Mouse (Mus musculus) brown adipose tissue, adult 24 weeks (tissue): ENCODE measurements at regions not wholly inside any gene's neighbourhood (a gene's known extent, or its start where the extent isn't known, plus 50 kb on each side); places are given as distances from the start of the nearest gene placed in this dataset.

Source experiments
- H3K27ac ChIP-seq: fragments of 200-500 bp; replicated peaks from 2 replicates; pipeline ENCODE4 v1.5.1; 2012; ENCODE audit warnings: low read depth, mild to moderate bottlenecking, low read length
- H3K4me1 ChIP-seq: fragments of 200-500 bp; 2 replicates; pipeline ENCODE4 v1.6.1; 2012; ENCODE audit warnings: low read length, mixed read lengths; ENCODE audit not compliant: control insufficient read depth, insufficient read depth, insufficient read length
- H3K4me3 ChIP-seq: fragments of 200-500 bp; 2 replicates; pipeline ENCODE4 v1.5.1; 2012; ENCODE audit warnings: low read depth, mild to moderate bottlenecking, low read length, moderate library complexity; ENCODE audit not compliant: insufficient read depth

DNA sequence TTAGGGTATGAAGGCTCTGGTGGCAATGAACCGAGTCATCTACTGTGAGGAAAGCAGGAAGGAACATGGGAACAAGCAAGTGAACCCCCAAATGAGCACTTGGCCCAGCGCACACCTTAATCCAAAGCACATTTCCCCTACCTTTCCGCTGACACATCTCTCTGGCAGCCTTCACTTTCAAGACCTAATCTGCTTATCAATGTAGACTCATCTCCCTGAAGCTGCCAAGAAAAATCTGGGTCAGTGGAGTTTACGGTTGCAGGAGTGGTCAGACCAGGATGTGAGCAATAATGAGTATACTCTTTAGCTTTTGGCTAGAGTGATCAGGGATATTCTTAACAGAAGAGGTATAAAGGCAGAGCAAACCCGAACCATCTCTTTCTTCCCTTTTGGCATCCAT is 242.4 kb upstream of the Tsc22d2 start:
- Histone ChIP-seq H3K4me3 (no peak overlapping the region), H3K27ac (no peak overlapping the region), H3K4me1 (no peaks in the 10 kb centered on the region)

DNA sequence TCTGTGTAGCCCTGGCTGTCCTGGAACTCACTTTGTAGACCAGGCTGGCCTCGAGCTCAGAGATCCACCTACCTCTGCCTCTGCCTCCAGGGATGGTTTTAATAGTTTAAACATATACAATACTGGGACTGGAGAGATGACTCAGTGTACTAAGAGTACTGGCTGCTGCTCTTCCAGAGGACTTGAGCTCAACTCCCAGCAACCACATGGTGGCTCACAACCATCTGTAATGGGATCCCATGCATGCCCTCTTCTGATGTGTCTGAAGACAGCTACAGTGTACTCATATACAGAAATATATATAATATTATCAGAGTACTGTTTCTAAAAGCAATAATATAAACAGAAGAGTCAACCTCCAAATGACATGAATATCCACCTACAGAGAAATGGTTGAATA is 240.7 kb upstream of the Tsc22d2 start:
- Histone ChIP-seq H3K4me3 (no peak overlapping the region), H3K4me1 (no peaks in the 10 kb centered on the region), H3K27ac (no peak overlapping the region)

DNA sequence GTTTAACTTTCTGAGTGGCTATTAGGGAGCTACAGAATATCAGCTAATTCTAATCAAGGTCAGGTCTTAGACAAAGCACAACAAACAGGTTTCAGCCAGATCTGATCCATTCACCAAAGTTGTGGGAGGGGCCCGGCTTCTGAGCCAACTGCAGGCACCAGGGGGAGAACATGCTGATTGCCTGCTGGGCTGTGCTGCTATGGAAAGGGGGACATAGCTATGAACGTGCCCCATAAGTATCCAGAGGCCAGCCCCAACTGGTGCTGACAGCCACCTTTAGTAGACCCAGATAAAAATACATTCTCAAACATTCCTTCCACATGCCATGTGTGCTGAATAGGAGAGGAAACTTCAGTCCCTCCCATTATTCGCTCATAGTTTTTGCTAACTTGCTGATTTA is 232.8 kb upstream of the Tsc22d2 start:
- H3K27ac ChIP-seq = no peak overlapping the region
- H3K4me1 ChIP-seq = no peaks in the 10 kb centered on the region
- H3K4me3 ChIP-seq = no peak overlapping the region

DNA sequence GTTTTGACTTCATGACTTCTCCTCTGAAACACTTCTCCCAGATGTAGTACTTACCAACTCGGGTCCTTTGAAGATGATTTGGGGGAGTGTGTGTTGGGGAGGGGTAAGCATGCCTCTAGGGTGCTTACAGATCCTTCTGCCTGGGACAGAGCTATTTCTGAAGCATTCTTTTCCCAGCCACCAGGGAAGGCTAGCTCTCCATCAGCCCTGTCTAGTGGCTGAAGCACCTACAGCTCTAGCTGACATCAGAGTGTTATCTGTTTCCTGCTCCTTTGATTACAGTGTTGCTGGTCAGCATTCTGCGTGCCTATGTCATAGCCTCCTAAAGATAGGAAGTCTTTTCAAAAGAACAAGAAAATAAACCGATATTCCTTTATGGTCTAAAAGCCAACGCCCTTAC is 232.2 kb upstream of the Tsc22d2 start:
- H3K4me1 ChIP-seq = no peaks in the 10 kb centered on the region
- no peak overlapping the region for H3K27ac ChIP-seq
- H3K4me3 ChIP-seq = no peak overlapping the region

DNA sequence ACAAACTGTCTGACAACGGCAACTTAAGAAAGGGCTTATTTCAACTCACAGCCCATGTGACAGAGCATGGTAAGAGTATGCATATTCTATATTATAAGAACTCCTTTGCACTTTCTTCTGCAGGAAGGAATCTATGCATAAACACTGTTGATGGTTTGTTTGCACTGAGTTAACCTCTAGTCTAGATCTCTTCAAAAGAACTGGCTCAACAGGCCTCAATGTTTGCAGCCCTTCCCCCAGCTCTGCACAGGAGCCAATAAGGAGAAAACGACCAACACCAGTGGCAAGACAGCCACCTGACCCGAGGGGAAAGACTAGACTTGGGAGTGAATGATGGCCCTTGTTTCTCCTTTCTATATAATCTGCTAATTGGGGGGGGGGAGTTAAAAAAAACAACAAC is 231.2 kb upstream of the Tsc22d2 start:
- Histone ChIP-seq H3K27ac (no peak overlapping the region), H3K4me3 (no peak overlapping the region), H3K4me1 (no peaks in the 10 kb centered on the region)

DNA sequence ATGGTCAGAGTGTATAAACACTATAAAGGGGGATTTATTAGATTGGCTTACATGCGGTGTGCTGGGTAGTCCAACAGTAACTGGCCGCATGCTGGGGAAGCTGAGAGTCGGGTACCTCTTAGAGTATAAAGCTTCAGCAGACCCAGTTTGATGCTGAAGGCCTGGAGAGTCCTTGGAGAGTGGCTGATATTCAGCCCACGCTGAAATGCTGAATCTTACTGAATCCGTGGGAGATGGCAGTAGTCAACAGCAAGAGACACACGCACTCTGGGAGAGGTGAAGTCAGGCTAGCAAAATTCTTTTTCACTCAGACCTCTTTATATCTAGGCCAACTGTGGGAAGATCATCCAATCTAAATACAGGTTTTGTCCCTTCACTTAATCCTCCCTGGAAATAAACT is 214.1 kb upstream of the Tsc22d2 start:
- no peak overlapping the region for H3K4me3 ChIP-seq
- no peak overlapping the region for H3K27ac ChIP-seq
- H3K4me1 ChIP-seq = no peaks in the 10 kb centered on the region

DNA sequence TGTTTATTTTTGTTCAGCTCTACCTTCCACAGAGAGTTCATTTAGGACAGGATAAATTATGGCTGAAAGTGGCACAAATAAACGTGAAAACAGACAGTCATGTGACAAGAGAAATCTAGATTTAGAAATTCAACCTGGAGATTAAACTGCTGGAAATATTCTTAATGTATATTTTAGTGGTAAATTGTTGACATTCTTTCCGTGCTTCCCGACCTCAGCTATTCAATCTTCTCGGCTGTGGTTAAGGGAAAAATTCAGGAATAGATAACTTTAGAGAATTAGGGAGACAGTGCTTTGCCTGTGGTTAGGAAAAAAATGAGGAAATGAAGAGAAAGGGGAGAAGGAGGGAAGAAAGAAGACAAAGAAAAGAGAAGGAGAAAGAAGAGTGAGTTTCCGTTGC is 211.7 kb upstream of the Tsc22d2 start:
- Histone ChIP-seq H3K27ac (no peak overlapping the region), H3K4me3 (no peak overlapping the region), H3K4me1 (no peaks in the 10 kb centered on the region)

DNA sequence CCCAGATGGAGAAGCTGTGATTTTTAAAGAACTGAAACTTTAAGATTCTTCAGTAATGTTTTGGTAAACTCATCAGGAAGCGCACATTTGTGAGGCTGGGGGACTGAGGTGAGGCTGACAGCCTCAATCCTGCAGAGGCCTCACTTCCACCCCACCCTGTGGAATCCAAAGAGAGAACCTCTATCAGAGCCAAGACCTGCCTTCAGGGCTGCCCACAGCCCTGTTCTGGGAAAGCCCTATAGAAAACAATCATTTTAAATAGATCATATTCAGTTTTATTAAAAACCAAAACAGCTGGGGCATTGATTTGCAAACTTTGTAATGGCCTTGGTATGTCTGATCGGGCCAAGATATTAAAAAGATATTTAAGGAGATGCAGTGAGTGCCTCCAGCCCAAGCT is 210.7 kb upstream of the Tsc22d2 start:
- H3K4me1 ChIP-seq = no peaks in the 10 kb centered on the region
- H3K27ac ChIP-seq = no peak overlapping the region
- H3K4me3 ChIP-seq = no peak overlapping the region

DNA sequence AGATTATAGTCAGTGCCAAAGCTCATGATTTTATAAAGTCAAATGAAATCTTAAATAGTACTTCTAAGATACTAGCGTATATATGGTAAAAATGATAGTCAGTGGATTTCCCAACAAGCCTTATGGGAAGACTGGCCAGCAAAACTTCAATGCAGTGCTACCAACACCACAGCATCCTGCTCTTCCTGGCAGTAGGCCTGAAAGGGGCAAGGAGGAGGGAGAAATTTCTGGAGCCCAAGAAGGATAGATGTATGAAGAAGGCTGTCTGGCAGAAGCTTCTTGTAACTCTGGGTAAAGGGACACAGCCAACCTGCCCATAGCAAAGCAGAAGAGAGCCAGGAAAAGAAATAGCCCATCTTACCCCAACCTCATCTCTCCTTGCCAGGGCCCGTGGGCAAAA is 209.0 kb upstream of the Tsc22d2 start:
- no peak overlapping the region for H3K4me3 ChIP-seq
- H3K4me1 ChIP-seq = no peaks in the 10 kb centered on the region
- H3K27ac ChIP-seq = no peak overlapping the region

DNA sequence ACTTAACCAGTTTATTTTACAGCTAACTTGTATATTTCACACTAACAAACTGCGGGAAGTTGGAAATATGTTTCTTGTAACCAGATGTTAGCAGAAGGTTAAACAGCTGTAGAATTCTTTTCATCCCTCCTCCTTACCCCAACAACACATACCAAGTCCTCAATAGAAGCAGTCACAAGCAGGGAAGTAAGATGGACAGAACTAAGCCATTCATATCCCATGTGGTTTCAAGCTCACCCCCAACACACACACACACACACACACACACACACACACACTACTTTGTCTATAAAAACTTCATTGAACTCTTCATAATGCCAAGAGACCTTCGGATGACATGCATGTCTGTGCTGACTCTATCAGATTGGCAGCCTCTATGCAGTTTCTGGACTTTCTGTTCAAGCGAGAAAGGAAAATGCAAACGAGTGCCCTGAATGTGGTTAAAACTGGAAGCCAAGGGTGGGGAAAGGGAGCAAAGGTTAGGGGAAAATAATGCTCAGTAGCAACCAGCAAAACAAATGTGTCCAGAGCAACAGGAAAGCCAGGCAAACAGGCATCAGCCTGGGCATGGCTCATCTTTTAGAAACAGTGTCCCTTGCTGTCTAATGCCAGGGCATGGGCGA is 207.6 kb upstream of the Tsc22d2 start:
- Histone ChIP-seq H3K4me3 (no peak overlapping the region), H3K27ac (no peak overlapping the region), H3K4me1 (no peaks in the 10 kb centered on the region)

DNA sequence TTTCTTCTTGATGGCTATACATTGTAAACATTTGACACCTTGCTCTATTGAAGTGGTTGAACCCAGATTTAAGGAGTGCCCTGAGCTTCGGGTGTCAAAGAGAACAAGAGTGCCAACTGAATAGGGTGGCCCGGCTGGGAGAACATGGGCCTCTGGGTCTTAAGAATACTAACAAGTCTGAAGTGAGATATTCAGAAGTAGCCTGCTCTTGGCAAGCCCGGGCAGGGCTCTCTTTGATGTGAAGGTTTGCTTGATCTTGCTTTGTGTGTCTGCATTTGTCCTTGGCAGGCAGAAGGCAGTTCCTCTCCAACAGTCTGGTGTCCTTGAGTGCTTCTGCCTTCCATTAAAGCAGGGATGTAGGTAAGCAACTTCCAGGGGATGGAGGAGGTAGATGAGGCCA is 203.5 kb upstream of the Tsc22d2 start:
- no peak overlapping the region for H3K27ac ChIP-seq
- H3K4me1 ChIP-seq = no peaks in the 10 kb centered on the region
- H3K4me3 ChIP-seq = no peak overlapping the region

DNA sequence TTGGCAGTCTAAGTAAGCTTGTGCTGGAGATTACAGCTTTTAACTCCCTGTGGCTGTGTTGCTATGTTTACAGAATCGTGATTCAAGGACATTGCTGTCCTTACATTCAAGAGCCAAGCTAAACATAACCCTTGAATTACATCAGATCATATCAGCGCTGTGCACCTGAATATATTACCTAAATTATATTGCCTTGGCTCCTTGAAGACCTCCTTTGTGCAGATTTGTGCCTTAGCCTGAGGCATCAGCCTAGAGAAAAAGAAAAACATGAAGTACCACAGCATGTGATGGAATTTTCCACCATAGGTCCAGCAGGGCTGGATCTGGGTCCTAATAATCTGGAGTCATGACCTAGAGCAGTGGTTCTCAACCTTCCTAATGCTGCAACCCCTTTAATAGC is 189.8 kb upstream of the Tsc22d2 start:
- Histone ChIP-seq H3K27ac (no peak overlapping the region), H3K4me1 (no peaks in the 10 kb centered on the region), H3K4me3 (no peak overlapping the region)

DNA sequence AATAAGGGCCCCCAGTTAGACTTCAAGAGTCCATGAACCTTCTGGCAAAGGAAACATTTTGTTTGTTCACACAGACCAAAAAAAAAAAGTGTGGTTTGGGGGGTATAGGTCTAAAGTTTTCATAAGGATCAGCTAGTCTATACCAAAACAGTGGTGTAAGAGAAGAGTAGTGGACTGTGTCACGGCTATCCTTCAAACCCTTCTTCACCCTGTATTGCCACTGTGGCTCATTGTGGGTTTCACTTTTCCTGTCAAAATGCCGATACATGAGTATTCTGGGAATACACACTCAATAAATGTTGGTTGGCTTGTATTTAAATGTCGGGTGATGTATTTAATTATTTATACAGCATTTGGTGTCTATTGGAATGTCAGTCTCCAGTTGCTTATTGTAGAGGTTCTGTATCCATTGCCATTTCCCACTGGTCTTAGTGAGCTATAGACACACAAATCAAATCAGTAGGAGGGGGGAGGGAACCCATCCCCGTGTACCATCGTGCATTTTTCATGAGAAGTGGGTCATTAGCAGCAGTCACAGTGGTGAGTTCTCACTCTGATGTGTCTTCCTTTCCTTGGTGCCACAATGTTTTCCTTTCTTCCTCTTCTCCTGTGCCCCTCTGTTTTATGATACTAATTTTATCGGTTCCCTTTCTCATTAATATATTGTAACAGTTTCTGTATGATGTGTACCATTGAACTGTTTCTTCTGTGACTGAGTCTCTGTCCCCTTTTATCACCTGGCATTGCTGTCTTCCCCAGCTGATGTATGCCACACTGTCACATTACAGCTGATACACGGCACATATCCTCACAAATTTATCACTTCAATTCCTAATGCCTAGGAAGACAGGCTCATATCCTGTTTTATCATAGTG is 187.8 kb upstream of the Tsc22d2 start:
- Histone ChIP-seq H3K4me1 (no peaks in the 10 kb centered on the region), H3K27ac (no peak overlapping the region), H3K4me3 (no peak overlapping the region)

DNA sequence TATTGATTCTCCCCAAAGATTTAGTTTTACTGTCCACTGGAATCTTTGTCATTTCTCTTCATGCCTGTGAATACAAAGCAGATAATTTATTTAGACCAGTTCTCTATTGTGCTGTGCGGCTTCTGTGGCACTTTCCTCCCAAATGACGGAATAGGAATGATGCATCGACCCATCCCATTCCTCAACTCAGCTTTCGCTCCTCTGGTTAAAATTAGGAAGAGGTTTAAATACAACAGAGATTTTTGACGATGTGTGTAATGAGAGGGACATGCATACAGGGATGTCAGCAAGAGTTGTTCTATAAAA is 187.2 kb upstream of the Tsc22d2 start:
- H3K4me3 ChIP-seq = no peak overlapping the region
- H3K27ac ChIP-seq = no peak overlapping the region
- H3K4me1 ChIP-seq = no peaks in the 10 kb centered on the region

DNA sequence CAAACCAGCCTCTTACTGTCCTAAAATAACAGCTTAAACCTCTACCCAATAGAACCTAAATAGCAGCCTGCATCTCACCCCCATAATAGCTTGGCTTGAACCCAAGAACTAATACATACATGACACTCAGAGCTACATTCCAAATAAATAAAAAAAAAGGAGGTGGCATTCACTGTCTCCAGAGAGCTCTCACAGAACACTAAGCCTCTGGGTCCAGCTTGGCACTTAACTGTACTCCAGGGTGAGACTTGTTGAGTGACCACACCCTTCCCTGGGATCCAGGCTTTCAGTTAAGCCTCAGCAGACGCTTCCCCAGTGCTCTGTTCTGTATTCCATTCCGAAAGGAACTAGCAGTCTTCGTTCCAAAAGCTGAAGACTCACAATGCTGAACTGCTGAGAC is 186.3 kb upstream of the Tsc22d2 start:
- H3K27ac ChIP-seq = no peak overlapping the region
- H3K4me3 ChIP-seq = no peak overlapping the region
- no peaks in the 10 kb centered on the region for H3K4me1 ChIP-seq

DNA sequence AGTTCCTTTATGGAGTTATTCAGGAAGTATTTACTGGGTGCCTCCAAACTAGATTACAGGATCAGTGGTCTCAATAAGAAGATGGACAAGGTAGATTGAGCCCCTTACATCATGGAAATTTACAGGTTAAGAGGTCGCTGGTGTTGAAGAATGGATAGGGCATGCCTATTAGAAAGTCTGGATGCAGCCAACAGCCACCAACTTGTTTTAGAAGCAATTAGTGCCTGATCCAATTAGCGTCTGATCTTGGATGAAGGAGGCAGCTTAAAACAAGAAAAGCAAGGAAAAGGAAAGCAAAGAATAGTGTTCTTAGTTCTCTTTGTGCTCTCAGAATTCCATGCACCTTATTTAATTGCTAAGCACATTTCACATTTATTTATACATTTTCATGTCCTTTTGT is 182.8 kb upstream of the Tsc22d2 start:
- Histone ChIP-seq H3K27ac (no peak overlapping the region), H3K4me3 (no peak overlapping the region), H3K4me1 (no peaks in the 10 kb centered on the region)
